8 mouse cellular contexts compared by ENCODE assay signal in genomic region chr13:6647992-6648668, GRCm38 (mm10). TPM values are rescaled to one million over a fixed set of nuclear protein-coding genes. Genes with fewer than 3 reads are reported as not detected.
DNase-seq lines count a peak whose midpoint lies in the region; ATAC-seq and TF ChIP-seq lines count a peak whose summit lies in the region.

No protein-coding gene starts in this region.

- H3K4me1 ChIP-seq in cortical plate, adult 2 months (ENCODE audit: control insufficient read depth, insufficient read depth, low read length) = peaks cover 3% of the 10 kb centered on the region
- H3K4me1 ChIP-seq in intestine, postnatal 0 days (replicated peaks; ENCODE audit: control insufficient read depth, insufficient read depth, low read length) = 0 out of 2 replicates have a peak, but pooled peaks cover 4% of the 10 kb centered on the region
- H3K4me1 ChIP-seq in neural tube, embryonic 13.5 days (replicated peaks) = peaks cover 24% of the 10 kb centered on the region

- TF ChIP-seq CTCF in cortical plate, adult 2 months (IDR thresholded peaks at IDR 0.05; ENCODE audit: extremely low read depth, insufficient read depth, low read length) = no peak
- no peak for TF ChIP-seq CTCF in intestine, postnatal 0 days (IDR thresholded peaks at IDR 0.05; ENCODE audit: low read depth)

- peak overlapping the region; percentile 99 for H3K4me2 ChIP-seq in intestine, postnatal 0 days (replicated peaks; ENCODE audit: low read depth)
- H3K4me2 ChIP-seq in neural tube, embryonic 13.5 days = peak overlapping the region; percentile 88

- peak overlapping the region; percentile 60 for H3K9ac ChIP-seq in intestine, postnatal 0 days (ENCODE audit: low read depth, low read length)
- peak overlapping the region; percentile 73 for H3K9ac ChIP-seq in neural tube, embryonic 13.5 days

- peaks cover 5% of the 10 kb centered on the region; the same call in 1 of the 2 replicates for H3K36me3 ChIP-seq in intestine, postnatal 0 days (ENCODE audit: control insufficient read depth, insufficient read depth)
- H3K36me3 ChIP-seq in neural tube, embryonic 13.5 days = no peaks in the 10 kb centered on the region

- DNase-seq in layer of hippocampus, adult 18-20 months (ENCODE audit: low spot score in 2 of 2) = peak; percentile 35 to 51
- no peak for DNase-seq in layer of hippocampus, adult 11-12 months (ENCODE audit: low spot score)
- DNase-seq in R1 (ENCODE audit: low read depth, low spot score) = peak; percentile 57
- DNase-seq in spleen, postnatal 14 days (ENCODE audit: low spot score in 2 of 2) = no peak
- no peak for DNase-seq in testis, postnatal 14 days (ENCODE audit: low spot score)

- peak overlapping the region; percentile 97 for H3K4me3 ChIP-seq in cortical plate, adult 2 months (ENCODE audit: insufficient read depth, low read length)
- H3K4me3 ChIP-seq in intestine, postnatal 0 days (ENCODE audit: low read depth, low read length) = peak overlapping the region; percentile 68
- H3K4me3 ChIP-seq in neural tube, embryonic 13.5 days = peak overlapping the region; percentile 56

- under 1% methylated on average over 28 of the region's 28 CpGs for WGBS in intestine, postnatal 0 days
- under 1% methylated on average over 28 of the region's 28 CpGs for WGBS in neural tube, embryonic 13.5 days

- ATAC-seq in intestine, postnatal 0 days = peak; percentile 2; the same call in 1 of the 2 replicates
- ATAC-seq in neural tube, embryonic 13.5 days (ENCODE audit: low read depth) = peak; percentile 70

- H3K27me3 ChIP-seq in intestine, postnatal 0 days (replicated peaks; ENCODE audit: control insufficient read depth, insufficient read depth, low read length) = no peaks in the 10 kb centered on the region
- H3K27me3 ChIP-seq in neural tube, embryonic 13.5 days = peaks cover 4% of the 10 kb centered on the region; the same call in 1 of the 2 replicates

- no peaks in the 10 kb centered on the region for H3K9me3 ChIP-seq in intestine, postnatal 0 days (ENCODE audit: control insufficient read depth)
- no peaks in the 10 kb centered on the region for H3K9me3 ChIP-seq in neural tube, embryonic 13.5 days

- peak overlapping the region; percentile 85 for H3K27ac ChIP-seq in cortical plate, adult 2 months (ENCODE audit: insufficient read depth, low read length)
- H3K27ac ChIP-seq in intestine, postnatal 0 days (ENCODE audit: low read depth, low read length) = peak overlapping the region; percentile 78
- H3K27ac ChIP-seq in neural tube, embryonic 13.5 days (replicated peaks) = peak overlapping the region; percentile 49

- TF ChIP-seq POLR2A in cortical plate, adult 2 months (IDR thresholded peaks at IDR 0.05; ENCODE audit: extremely low read depth, insufficient read depth, low read length) = 0 out of 2 replicates have a peak, but pooled peaks have one; percentile 12

RNA-seq across cellular contexts. Expression of gene Pfkp, which starts 0.4 kb away (rescaled TPM):
- total RNA-seq in layer of hippocampus, adult 18-20 months (2021) = 100 to 1,000 TPM; 197 to 210 TPM
- 225 and 240 TPM in 2 replicates for polyA plus RNA-seq in cortical plate, adult 2 months (2012; rRNA removed)
- 75.7 and 77.6 TPM in 2 replicates for polyA plus RNA-seq in intestine, postnatal 0 days (2015; fragmentation: Nextera tagmentation; extraction: Ambion mirVana)
- polyA plus RNA-seq in neural tube, embryonic 13.5 days (2015; fragmentation: Nextera tagmentation; extraction: Ambion mirVana) = 195 and 216 TPM in 2 replicates

Comparison
In these comparisons a context has a peak if more than half of its experiments do, and no peak if none do; other contexts are left out.
1. DNase-seq: peak in layer of hippocampus, adult 18-20 months (2 of 2) and R1 (single experiment); none in layer of hippocampus, adult 11-12 months (single experiment), spleen, postnatal 14 days (0 of 2) and testis, postnatal 14 days (single experiment).
2. Peak in every context shown above with its lines, with median percentiles within 50 percentile points of each other: H3K27ac ChIP-seq and H3K4me3 ChIP-seq.